ENCODE assay signal across 9 mouse cellular contexts in genomic region chr2:155385090-155385489, GRCm38 (mm10). TPM values are rescaled to one million over a fixed set of nuclear protein-coding genes. Genes with fewer than 3 reads are reported as not detected.
A peak's percentile ranks its signal among the peaks of the same experiment; 100 is the strongest.
DNase-seq lines count a peak whose midpoint lies in the region; ATAC-seq and TF ChIP-seq lines count a peak whose summit lies in the region.
"Had no signal": no experiment of that assay in that cellular context is flagged by ENCODE, and none has a peak within 500 bp of the region (broad histone marks: within the 10 kb centered on the region; RNA-seq: fewer than 3 reads in every experiment).

No protein-coding gene starts in this region.

- H3K27ac ChIP-seq in kidney, embryonic 16.5 days (ENCODE audit: low read length), result no peak overlapping the region
- H3K27ac ChIP-seq in cerebellum, adult 2 months (ENCODE audit: insufficient read depth, low read length), result no peak overlapping the region
- no peak overlapping the region for H3K27ac ChIP-seq in limb, embryonic 14.5 days (replicated peaks; ENCODE audit: low read depth, low read length)
- no peak overlapping the region for H3K27ac ChIP-seq in stomach, postnatal 0 days (replicated peaks)
- H3K27ac ChIP-seq: embryonic facial prominence, embryonic 12.5 days had no signal

- TF ChIP-seq CTCF in cerebellum, adult 2 months (IDR thresholded peaks at IDR 0.05; ENCODE audit: borderline replicate concordance, insufficient read depth, low read depth, low read length), result peak; percentile 72
- TF ChIP-seq CTCF in stomach, postnatal 0 days (IDR thresholded peaks at IDR 0.05; ENCODE audit: low read depth), result peak; percentile 90

- ATAC-seq in kidney, embryonic 16.5 days (ENCODE audit: low FRiP score, low TSS enrichment), result no peak
- peak; percentile 55 for ATAC-seq in inflammation-experienced regulatory T-cells, adult 6 months
- no peak for ATAC-seq in limb, embryonic 14.5 days (ENCODE audit: low FRiP score, low read depth)
- ATAC-seq in stomach, postnatal 0 days (ENCODE audit: low FRiP score, low TSS enrichment), result peak; percentile 27; the same call in 1 of the 2 replicates

- peaks cover 18% of the 10 kb centered on the region; the same call in 1 of the 2 replicates for H3K36me3 ChIP-seq in kidney, embryonic 16.5 days (ENCODE audit: insufficient read depth, low read length)
- peaks cover 29% of the 10 kb centered on the region for H3K36me3 ChIP-seq in limb, embryonic 14.5 days (ENCODE audit: control insufficient read depth, insufficient read depth, low read length)
- peaks cover 9% of the 10 kb centered on the region for H3K36me3 ChIP-seq in stomach, postnatal 0 days (ENCODE audit: control insufficient read depth, insufficient read depth, low read length)

- H3K4me1 ChIP-seq in kidney, embryonic 16.5 days (ENCODE audit: insufficient read depth, low read length), result peaks cover 30% of the 10 kb centered on the region
- peaks cover 24% of the 10 kb centered on the region for H3K4me1 ChIP-seq in cerebellum, adult 2 months (ENCODE audit: control insufficient read depth, insufficient read depth, low read length)
- peaks cover 16% of the 10 kb centered on the region for H3K4me1 ChIP-seq in limb, embryonic 14.5 days (ENCODE audit: control insufficient read depth, insufficient read depth, low read length)
- H3K4me1 ChIP-seq in stomach, postnatal 0 days (replicated peaks; ENCODE audit: control insufficient read depth, insufficient read depth), result peaks cover 4% of the 10 kb centered on the region; the same call in 1 of the 2 replicates

- WGBS in kidney, embryonic 16.5 days, result 27% methylated on average over 7 of the region's 7 CpGs
- 8% methylated on average over 7 of the region's 7 CpGs for WGBS in cerebellum, adult 2 months
- WGBS in limb, embryonic 14.5 days, result 29% methylated on average over 7 of the region's 7 CpGs
- WGBS in stomach, postnatal 0 days, result 28% methylated on average over 7 of the region's 7 CpGs

- no peaks in the 10 kb centered on the region for H3K9me3 ChIP-seq in kidney, embryonic 16.5 days (ENCODE audit: low read length)
- no peaks in the 10 kb centered on the region for H3K9me3 ChIP-seq in limb, embryonic 14.5 days (ENCODE audit: control insufficient read depth, low read length)
- no peaks in the 10 kb centered on the region for H3K9me3 ChIP-seq in stomach, postnatal 0 days (ENCODE audit: control insufficient read depth, low read length)
- H3K9me3 ChIP-seq: embryonic facial prominence, embryonic 12.5 days had no signal

- no peak overlapping the region for H3K4me3 ChIP-seq in kidney, embryonic 16.5 days (ENCODE audit: low read length)
- no peak overlapping the region for H3K4me3 ChIP-seq in cerebellum, adult 2 months (replicated peaks; ENCODE audit: insufficient read depth, low read depth, low read length)
- H3K4me3 ChIP-seq in limb, embryonic 14.5 days (replicated peaks; ENCODE audit: low read length), result no peak overlapping the region
- H3K4me3 ChIP-seq in stomach, postnatal 0 days (ENCODE audit: low read depth, low read length), result no peak overlapping the region
- H3K4me3 ChIP-seq: embryonic facial prominence, embryonic 12.5 days had no signal

- TF ChIP-seq POLR2A in cerebellum, adult 2 months (IDR thresholded peaks at IDR 0.05; ENCODE audit: borderline replicate concordance, insufficient read depth, low read length), result no peak
- TF ChIP-seq POLR2A in limb, embryonic 14.5 days (IDR thresholded peaks at IDR 0.05; ENCODE audit: borderline replicate concordance, extremely low read depth, insufficient read depth, insufficient read length), result no peak

- peaks cover 4% of the 10 kb centered on the region; the same call in 1 of the 2 replicates for H3K27me3 ChIP-seq in kidney, embryonic 16.5 days (ENCODE audit: insufficient read depth, low read length)
- no peaks in the 10 kb centered on the region for H3K27me3 ChIP-seq in cerebellum, adult 2 months (ENCODE audit: control insufficient read depth, insufficient read depth, low read length)
- H3K27me3 ChIP-seq in limb, embryonic 14.5 days (ENCODE audit: control insufficient read depth, insufficient read depth, low read length), result peaks cover 3% of the 10 kb centered on the region; the same call in 1 of the 2 replicates
- no peaks in the 10 kb centered on the region for H3K27me3 ChIP-seq in stomach, postnatal 0 days (ENCODE audit: control insufficient read depth, insufficient read depth, low read length)

- no peak for TF ChIP-seq EP300 in stomach, postnatal 0 days (optimal IDR thresholded peaks at IDR 0.05)

- DNase-seq in kidney, adult 11 months, result peak; percentile 77
- peak; percentile 80 to 84 for DNase-seq in cerebellum, adult 2 months
- DNase-seq in frontal cortex, postnatal 25 days (ENCODE audit: low spot score in 2 of 2), result peak; percentile 68 to 77
- DNase-seq in limb, embryonic 14.5 days (ENCODE audit: low spot score), result peak; percentile 87
- DNase-seq in neural tube, embryonic 10.5 days (ENCODE audit: extremely low spot score, low spot score), result peak; percentile 71
- DNase-seq in stomach, postnatal 0 days (ENCODE audit: low spot score), result peak; percentile 86

- no peak overlapping the region for H3K4me2 ChIP-seq in kidney, embryonic 16.5 days (replicated peaks; ENCODE audit: low read depth, low read length)
- H3K4me2 ChIP-seq in limb, embryonic 14.5 days (replicated peaks; ENCODE audit: low read depth, low read length, severe bottlenecking), result no peak overlapping the region
- H3K4me2 ChIP-seq in stomach, postnatal 0 days (replicated peaks; ENCODE audit: low read depth), result no peak overlapping the region
- H3K4me2 ChIP-seq: embryonic facial prominence, embryonic 12.5 days had no signal

- no peak overlapping the region for H3K9ac ChIP-seq in kidney, embryonic 16.5 days (replicated peaks; ENCODE audit: low read length)
- H3K9ac ChIP-seq in limb, embryonic 14.5 days (ENCODE audit: low read depth, low read length, severe bottlenecking), result no peak overlapping the region
- no peak overlapping the region for H3K9ac ChIP-seq in stomach, postnatal 0 days (ENCODE audit: low read length)
- H3K9ac ChIP-seq: embryonic facial prominence, embryonic 12.5 days had no signal

RNA-seq across cellular contexts. Expression of gene Trp53inp2, which starts 4.2 kb away (rescaled TPM):
- polyA plus RNA-seq in kidney, embryonic 16.5 days (2015; fragmentation: Nextera tagmentation; extraction: Ambion mirVana), result 28.5 and 36.9 TPM in 2 replicates
- 195 and 211 TPM in 2 replicates for polyA plus RNA-seq in cerebellum, adult 2 months (2012; rRNA removed)
- 1 to 10 TPM in 2 of 3 experiments, under 1 TPM in 1; 0.84 to 1.9 (median 1.2) TPM for polyA plus RNA-seq in inflammation-experienced regulatory T-cells, adult 6 months (2017; shearing (Covaris generic))
- polyA plus RNA-seq in limb, embryonic 14.5 days (2012; rRNA removed), result 26.8 and 35.7 TPM in 2 replicates
- 15.5 and 17.6 TPM in 2 replicates for polyA plus RNA-seq in limb, embryonic 14.5 days (2014; fragmentation: Nextera tagmentation; extraction: Ambion mirVana)
- 29.4 and 37.1 TPM in 2 replicates for polyA plus RNA-seq in stomach, postnatal 0 days (2015; fragmentation: Nextera tagmentation; extraction: Ambion mirVana)

RNA-seq across cellular contexts. Expression of gene Pigu, which starts 27.9 kb away (rescaled TPM):
- 65.0 and 72.5 TPM in 2 replicates for polyA plus RNA-seq in kidney, embryonic 16.5 days (2015; fragmentation: Nextera tagmentation; extraction: Ambion mirVana)
- 38.3 TPM in 2 replicates for polyA plus RNA-seq in cerebellum, adult 2 months (2012; rRNA removed)
- polyA plus RNA-seq in inflammation-experienced regulatory T-cells, adult 6 months (2017; shearing (Covaris generic)), result 10 to 100 TPM; 35.0 to 47.1 (median 35.4) TPM
- 50.7 and 66.4 TPM in 2 replicates for polyA plus RNA-seq in limb, embryonic 14.5 days (2012; rRNA removed)
- polyA plus RNA-seq in limb, embryonic 14.5 days (2014; fragmentation: Nextera tagmentation; extraction: Ambion mirVana), result 43.8 and 49.4 TPM in 2 replicates
- polyA plus RNA-seq in stomach, postnatal 0 days (2015; fragmentation: Nextera tagmentation; extraction: Ambion mirVana), result 36.1 and 40.0 TPM in 2 replicates

Comparison
In these comparisons a context has a peak if more than half of its experiments do, and no peak if none do; other contexts are left out.
1. ATAC-seq: peak in inflammation-experienced regulatory T-cells, adult 6 months (single experiment) and stomach, postnatal 0 days (single experiment); none in kidney, embryonic 16.5 days (single experiment) and limb, embryonic 14.5 days (single experiment).
2. RNA of gene Trp53inp2, which starts 4.2 kb away (polyA plus RNA-seq): 195 to 211 TPM in cerebellum, adult 2 months, 29.4 to 37.1 TPM in stomach, postnatal 0 days, 28.5 to 36.9 TPM in kidney, embryonic 16.5 days and 15.5 to 35.7 TPM in limb, embryonic 14.5 days; 0.84 to 1.9 TPM in inflammation-experienced regulatory T-cells, adult 6 months; every median in the first group is over 4 times any median in the second.
3. Peak in every context shown above with its lines, with median percentiles within 50 percentile points of each other: DNase-seq.